Mouse (Mus musculus): ENCODE measurements around the gene Nptxr.
"Not testable (repeated sequence)": the region's sequence is repeated elsewhere in the genome, so short reads cannot be mapped to it uniquely, and the experiment has no call there.

The Nptxr gene

GRCm38 (mm10) chr15:79822265-79823199 lies 18.0 kb upstream of the Nptxr start:
- no peak for DNase-seq (ENCODE audit: low spot score)

DNA sequence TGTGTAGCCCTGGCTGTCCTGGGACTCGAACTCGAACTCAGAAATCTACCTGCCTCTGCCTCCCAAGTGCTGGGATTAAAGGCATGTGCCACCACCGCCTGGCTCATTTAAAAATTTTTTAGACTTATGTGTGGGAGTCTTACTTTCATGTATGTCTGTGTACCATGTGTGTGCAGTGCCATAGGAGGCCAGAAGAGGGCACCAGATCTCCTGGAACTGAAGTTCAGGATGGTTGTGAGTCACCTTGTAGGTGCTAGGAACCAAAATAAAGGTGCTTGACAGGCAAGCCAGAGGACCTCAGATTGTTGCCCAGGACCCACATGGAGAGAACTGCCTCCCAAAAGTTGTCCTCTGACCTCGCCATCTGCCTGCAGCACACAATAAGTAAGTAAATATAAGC lies 13.8 kb upstream of the Nptxr start:
- no peak for DNase-seq (ENCODE audit: low spot score)

- no peak for DNase-seq (ENCODE audit: low spot score)
Measured at GRCm38 (mm10) chr15:79813666-79814258, 9.2 kb upstream of the Nptxr start.

- not testable (repeated sequence) for DNase-seq (ENCODE audit: low spot score)
Measured at GRCm38 (mm10) chr15:79812840-79813239, 8.3 kb upstream of the Nptxr start.

GRCm38 (mm10) chr15:79810997-79811396 lies 6.4 kb upstream of the Nptxr start:
- DNase-seq (ENCODE audit: low spot score), result no peak

- no peak for DNase-seq (ENCODE audit: low spot score)
Measured at GRCm38 (mm10) chr15:79810061-79810460, 5.5 kb upstream of the Nptxr start.

- no peak for DNase-seq (ENCODE audit: low spot score)
Measured at GRCm38 (mm10) chr15:79808658-79809057, 4.1 kb upstream of the Nptxr start.

- DNase-seq (ENCODE audit: low spot score), result peak; percentile 39
Measured at GRCm38 (mm10) chr15:79808114-79808513, 3.5 kb upstream of the Nptxr start.

DNA sequence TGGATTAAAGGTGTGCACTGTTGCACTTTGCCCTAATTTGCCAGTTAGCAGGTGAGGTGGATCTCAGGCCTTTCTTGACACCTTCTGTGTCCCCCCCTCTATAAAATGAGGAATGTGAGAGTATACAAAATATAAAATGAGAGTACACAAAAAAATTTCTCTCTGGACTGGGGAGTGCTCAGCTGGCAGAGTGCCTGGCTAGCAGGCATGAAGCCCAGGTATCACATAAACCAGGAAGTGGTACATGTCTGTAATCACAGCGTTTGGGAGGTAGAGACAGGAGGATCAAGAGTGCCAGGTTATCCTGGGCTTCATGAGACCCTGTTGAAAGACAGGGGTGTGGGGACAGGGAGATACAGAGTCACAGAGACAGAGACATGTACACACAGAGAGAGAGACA lies 2.5 kb upstream of the Nptxr start:
- DNase-seq (ENCODE audit: low spot score), result no peak

GRCm38 (mm10) chr15:79805246-79805645 lies 680 bp upstream of the Nptxr start:
- DNase-seq (ENCODE audit: low spot score), result no peak

GRCm38 (mm10) chr15:79803533-79804351 lies 824 bp downstream of the Nptxr start:
- no peak for DNase-seq (ENCODE audit: low spot score)

- DNase-seq (ENCODE audit: low spot score), result no peak
Measured at GRCm38 (mm10) chr15:79802304-79802703, 2.3 kb downstream of the Nptxr start.

DNA sequence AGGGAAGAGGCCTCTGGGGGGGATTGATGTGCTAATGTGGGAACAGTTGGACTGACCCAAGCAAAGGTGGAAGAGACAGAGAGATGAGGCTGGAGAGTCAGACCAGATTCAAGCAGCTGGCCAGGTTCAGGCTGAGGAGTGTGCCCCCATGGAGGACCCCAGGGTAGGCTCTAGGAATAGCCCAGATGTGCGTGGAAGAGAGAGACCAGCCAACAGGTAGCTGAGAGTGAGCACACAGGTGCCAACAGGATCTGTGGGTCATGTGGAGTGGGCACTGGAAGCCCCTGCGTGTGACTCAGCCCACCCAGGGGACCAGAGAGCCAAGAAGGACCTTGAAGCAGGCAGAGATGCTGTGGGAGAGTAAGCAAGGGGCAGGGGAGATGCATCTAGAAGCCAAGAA lies 2.9 kb downstream of the Nptxr start:
- DNase-seq (ENCODE audit: low spot score), result no peak

DNA sequence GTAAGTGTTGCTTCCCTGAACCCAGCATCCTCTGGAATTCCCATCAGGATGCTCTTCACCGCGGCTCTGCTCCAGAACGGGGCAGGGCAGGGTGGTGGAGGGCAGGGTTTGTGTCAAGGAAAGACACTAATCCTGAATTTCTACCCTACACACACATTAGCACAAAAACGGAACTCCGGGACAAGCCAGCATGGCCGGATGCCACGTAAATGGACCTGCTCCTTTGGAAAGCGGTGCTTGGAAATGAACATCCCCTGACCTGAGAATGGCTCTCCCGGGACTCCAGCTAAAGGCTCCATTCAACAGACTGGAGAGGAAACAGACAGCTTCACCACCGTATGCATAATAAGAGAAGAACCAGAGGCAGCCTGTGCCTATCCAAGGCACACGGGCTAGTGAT lies 3.9 kb downstream of the Nptxr start:
- DNase-seq (ENCODE audit: low spot score), result no peak

DNA sequence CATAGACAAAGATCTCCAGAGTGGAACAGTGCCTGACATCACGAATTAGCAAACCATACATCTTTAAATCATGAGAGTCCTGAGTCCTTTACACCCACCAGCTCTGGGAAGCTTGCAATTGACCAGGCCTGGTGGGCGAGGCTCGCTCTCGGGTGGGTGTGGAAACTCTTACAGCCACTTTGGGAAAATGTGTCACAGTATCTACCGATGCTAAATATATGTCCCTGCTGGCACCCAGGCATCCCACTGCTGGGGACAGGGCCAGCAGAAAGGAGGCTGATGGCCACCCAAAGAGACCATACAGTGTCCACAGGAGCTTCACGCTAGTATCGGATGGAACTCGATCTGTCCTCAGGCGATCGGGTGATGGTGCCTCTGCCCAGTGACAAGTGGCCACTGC lies 6.0 kb downstream of the Nptxr start:
- DNase-seq (ENCODE audit: low spot score), result no peak

DNA sequence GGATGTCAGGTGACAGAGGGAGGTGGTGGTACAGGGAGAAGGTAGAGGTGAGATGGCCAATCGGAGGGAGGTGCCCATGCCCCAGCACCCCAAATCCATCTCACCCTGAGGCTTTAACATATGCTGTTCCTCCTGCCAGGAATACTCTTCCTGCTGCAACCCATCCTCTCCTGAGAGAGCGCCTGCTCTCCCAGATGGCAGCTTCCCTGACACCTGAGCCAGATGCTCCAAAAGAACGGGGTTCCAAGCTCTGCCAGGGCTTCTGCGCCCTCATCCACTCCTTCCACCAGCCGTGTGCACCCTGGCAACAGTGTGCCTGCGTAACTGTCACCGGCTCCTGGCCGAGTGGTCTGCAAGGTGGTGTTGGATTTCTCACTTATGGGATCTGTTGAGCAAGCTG lies 6.9 kb downstream of the Nptxr start:
- no peak for DNase-seq (ENCODE audit: low spot score)

GRCm38 (mm10) chr15:79797096-79797495 lies 7.5 kb downstream of the Nptxr start:
- DNase-seq (ENCODE audit: low spot score), result no peak

DNA sequence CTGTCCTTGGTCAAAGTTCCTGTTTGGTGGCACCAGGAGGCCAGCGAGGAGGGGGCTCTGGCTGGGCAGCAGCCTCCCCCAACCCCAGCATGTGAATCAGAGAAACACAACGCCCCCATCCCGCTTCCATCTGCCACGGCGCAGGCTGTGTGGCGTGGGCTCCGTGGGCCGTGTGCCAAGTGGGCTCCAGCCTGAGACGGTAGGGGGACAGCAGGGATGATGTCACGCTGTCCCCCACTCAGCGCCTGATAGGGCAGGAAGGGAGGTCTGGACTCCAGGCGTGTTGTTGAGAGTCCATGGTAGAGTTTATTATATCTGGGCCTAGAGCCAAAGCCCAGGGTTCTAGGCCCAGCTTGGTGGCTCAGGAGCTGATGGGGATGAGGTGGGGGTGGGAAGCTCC lies 8.3 kb downstream of the Nptxr start:
- DNase-seq (ENCODE audit: low spot score), result no peak

DNA sequence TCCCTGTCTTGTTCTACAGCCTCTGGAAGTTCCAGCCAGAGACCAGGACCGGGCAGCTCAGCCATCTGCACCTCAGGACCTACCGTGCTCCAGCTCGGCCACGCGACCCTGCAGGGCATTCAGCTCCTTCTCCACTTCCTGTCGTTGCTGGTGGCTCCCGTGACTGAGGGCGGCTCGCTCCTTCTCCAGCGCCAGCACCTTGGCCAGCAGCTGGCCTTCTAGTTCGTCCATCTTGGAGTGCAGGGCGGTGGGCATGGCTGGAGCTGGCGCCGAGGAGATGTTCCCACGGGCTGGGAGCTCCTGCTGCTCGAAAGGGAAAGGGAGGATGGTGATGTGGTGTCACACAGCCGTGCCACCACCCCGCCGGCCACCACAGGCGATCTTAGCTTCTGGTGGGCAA lies 10.4 kb downstream of the Nptxr start:
- no peak for DNase-seq (ENCODE audit: low spot score)

GRCm38 (mm10) chr15:79793076-79793475 lies 11.5 kb downstream of the Nptxr start:
- DNase-seq (ENCODE audit: low spot score), result no peak

DNA sequence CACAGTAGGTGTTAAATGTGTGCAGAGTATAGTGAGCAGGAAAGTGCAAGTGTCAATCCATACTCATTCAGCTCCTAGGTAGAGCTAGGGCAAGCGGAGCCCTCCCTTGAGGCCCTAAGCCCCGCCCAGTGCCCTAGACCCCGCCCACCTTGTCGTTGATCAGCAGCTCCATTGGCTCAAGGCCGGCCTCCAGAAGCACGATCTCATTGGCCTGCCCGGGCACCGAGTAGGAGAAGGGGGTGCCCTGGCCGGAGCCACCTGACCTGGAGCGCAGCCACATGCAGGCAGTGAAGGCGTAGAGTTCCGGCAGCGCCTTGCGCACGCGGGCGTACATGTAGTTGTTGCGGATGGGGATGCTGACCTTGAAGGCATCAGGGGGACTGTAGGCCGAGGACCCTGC lies 12.1 kb downstream of the Nptxr start:
- no peak for DNase-seq (ENCODE audit: low spot score)

DNA sequence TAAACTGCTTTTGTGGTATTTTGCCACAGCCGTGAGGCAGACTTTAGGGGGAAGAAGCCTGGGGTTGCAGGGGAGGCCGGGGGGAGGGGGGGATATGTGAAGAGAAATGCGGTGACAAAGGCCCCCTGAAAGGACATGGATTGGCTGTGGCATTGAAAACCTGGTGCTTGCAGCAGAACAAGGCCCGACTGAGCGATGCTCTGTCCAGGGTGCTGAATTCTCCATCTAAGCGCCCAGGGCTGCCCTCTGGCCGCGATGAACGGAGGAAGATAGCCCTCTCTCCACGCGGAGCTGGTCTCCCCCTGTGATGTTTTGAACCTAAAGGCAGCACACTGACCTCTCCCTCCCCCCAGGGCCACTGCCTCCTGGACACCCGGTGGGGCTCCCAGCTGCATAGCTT lies 13.1 kb downstream of the Nptxr start:
- peak; percentile 15 for DNase-seq (ENCODE audit: low spot score)

- DNase-seq (ENCODE audit: low spot score), result no peak
Measured at GRCm38 (mm10) chr15:79790905-79791304, 13.7 kb downstream of the Nptxr start.
